In genomic region chr2:158283771-158284170, GRCm38 (mm10) we compare ENCODE assay signal across 25 mouse cellular contexts. TPM values are rescaled to one million over a fixed set of nuclear protein-coding genes. Genes with fewer than 3 reads are reported as not detected.
DNase-seq lines count a peak whose midpoint lies in the region; ATAC-seq lines count a peak whose summit lies in the region.
"Had no signal": no experiment of that assay in that cellular context is flagged by ENCODE, and none has a peak within 500 bp of the region (broad histone marks: within the 10 kb centered on the region; RNA-seq: fewer than 3 reads in every experiment).

No protein-coding gene starts in this region.

- peak; percentile 51 for DNase-seq in heart, adult 11 months
- DNase-seq in heart, postnatal 25 days (ENCODE audit: low spot score): no peak
- DNase-seq in midbrain, embryonic 11.5 days (ENCODE audit: low spot score, missing footprints): peak; percentile 62
- DNase-seq: adrenal gland, adult 8-10 months; adrenal gland, postnatal 14 days; adrenal gland, postnatal 36 days; B cell, adult 2 months; cerebellum, adult 11-12 months; cerebellum, adult 9-10 months had no signal

- H3K4me3 ChIP-seq in heart, embryonic 11.5 days (ENCODE audit: low read depth, low read length): no peak overlapping the region
- no peak overlapping the region for H3K4me3 ChIP-seq in heart, embryonic 12.5 days
- H3K4me3 ChIP-seq in midbrain, embryonic 11.5 days (ENCODE audit: low read depth, low read length): no peak overlapping the region
- no peak overlapping the region for H3K4me3 ChIP-seq in midbrain, embryonic 16.5 days (ENCODE audit: low read depth, low read length)
- H3K4me3 ChIP-seq: embryonic facial prominence, embryonic 10.5 days; embryonic facial prominence, embryonic 12.5 days; forebrain, embryonic 13.5 days; forebrain, embryonic 15.5 days had no signal

- peaks cover 3% of the 10 kb centered on the region; the same call in 1 of the 2 replicates for H3K27me3 ChIP-seq in heart, embryonic 11.5 days (ENCODE audit: control insufficient read depth, insufficient read depth, low read length)
- peaks cover 9% of the 10 kb centered on the region; the same call in 1 of the 2 replicates for H3K27me3 ChIP-seq in heart, embryonic 12.5 days (replicated peaks)
- H3K27me3 ChIP-seq in midbrain, embryonic 11.5 days (ENCODE audit: control insufficient read depth, insufficient read depth, low read length): no peaks in the 10 kb centered on the region
- no peaks in the 10 kb centered on the region for H3K27me3 ChIP-seq in midbrain, embryonic 16.5 days (ENCODE audit: control insufficient read depth, insufficient read depth, low read depth, low read length)
- H3K27me3 ChIP-seq: embryonic facial prominence, embryonic 12.5 days; forebrain, embryonic 13.5 days; forebrain, embryonic 15.5 days; Patski had no signal

- no peak overlapping the region for H3K27ac ChIP-seq in heart, embryonic 11.5 days (ENCODE audit: low read depth, low read length)
- H3K27ac ChIP-seq in heart, embryonic 12.5 days (ENCODE audit: poor library complexity, severe bottlenecking): no peak overlapping the region
- no peak overlapping the region for H3K27ac ChIP-seq in midbrain, embryonic 11.5 days (ENCODE audit: low read depth, low read length)
- no peak overlapping the region for H3K27ac ChIP-seq in midbrain, embryonic 16.5 days (ENCODE audit: low read length)
- H3K27ac ChIP-seq: embryonic facial prominence, embryonic 10.5 days; embryonic facial prominence, embryonic 12.5 days; forebrain, embryonic 13.5 days; forebrain, embryonic 15.5 days had no signal

- H3K9ac ChIP-seq in heart, embryonic 11.5 days (ENCODE audit: low read depth, low read length): no peak overlapping the region
- H3K9ac ChIP-seq in heart, embryonic 12.5 days: 0 out of 2 replicates have a peak overlapping the region, but pooled peaks have one; percentile 16
- no peak overlapping the region for H3K9ac ChIP-seq in midbrain, embryonic 11.5 days (ENCODE audit: low read length)
- no peak overlapping the region for H3K9ac ChIP-seq in midbrain, embryonic 16.5 days (ENCODE audit: low read depth, low read length)
- H3K9ac ChIP-seq: embryonic facial prominence, embryonic 12.5 days; forebrain, embryonic 13.5 days; forebrain, embryonic 15.5 days had no signal

- no peaks in the 10 kb centered on the region for H3K9me3 ChIP-seq in heart, embryonic 11.5 days (replicated peaks; ENCODE audit: control insufficient read depth, low read length)
- H3K9me3 ChIP-seq in heart, embryonic 12.5 days (replicated peaks): no peaks in the 10 kb centered on the region
- no peaks in the 10 kb centered on the region for H3K9me3 ChIP-seq in midbrain, embryonic 11.5 days (ENCODE audit: control insufficient read depth, low read length)
- H3K9me3 ChIP-seq in midbrain, embryonic 16.5 days (replicated peaks; ENCODE audit: control insufficient read depth, low read length, poor library complexity, severe bottlenecking): no peaks in the 10 kb centered on the region
- H3K9me3 ChIP-seq: embryonic facial prominence, embryonic 10.5 days; embryonic facial prominence, embryonic 12.5 days; forebrain, embryonic 13.5 days; forebrain, embryonic 15.5 days; G1E had no signal

- H3K4me2 ChIP-seq in heart, embryonic 11.5 days: no peak overlapping the region
- H3K4me2 ChIP-seq in heart, embryonic 12.5 days: no peak overlapping the region
- H3K4me2 ChIP-seq in midbrain, embryonic 11.5 days: no peak overlapping the region
- no peak overlapping the region for H3K4me2 ChIP-seq in midbrain, embryonic 16.5 days (ENCODE audit: low read length)
- H3K4me2 ChIP-seq: embryonic facial prominence, embryonic 12.5 days; forebrain, embryonic 13.5 days; forebrain, embryonic 15.5 days had no signal

- intact Hi-C loops in heart, postnatal 25 days (cut with DNase I): loop anchor here (5.0 kb wide), 1 partner anchor 59 kb away; no protein-coding TSS in a partner anchor

- 49% methylated on average over 6 of the region's 6 CpGs for WGBS in heart, embryonic 11.5 days (ENCODE audit: insufficient replicate concordance)
- WGBS in heart, embryonic 12.5 days: 51% methylated on average over 6 of the region's 6 CpGs
- 89% methylated on average over 6 of the region's 6 CpGs for WGBS in midbrain, embryonic 11.5 days
- 89% methylated on average over 6 of the region's 6 CpGs for WGBS in midbrain, embryonic 16.5 days

- H3K36me3 ChIP-seq in heart, embryonic 11.5 days (ENCODE audit: control insufficient read depth, insufficient read depth, low read length): no peaks in the 10 kb centered on the region
- no peaks in the 10 kb centered on the region for H3K36me3 ChIP-seq in heart, embryonic 12.5 days
- H3K36me3 ChIP-seq in midbrain, embryonic 11.5 days (ENCODE audit: control insufficient read depth, insufficient read depth, low read length): no peaks in the 10 kb centered on the region
- no peaks in the 10 kb centered on the region for H3K36me3 ChIP-seq in midbrain, embryonic 16.5 days (ENCODE audit: control insufficient read depth, insufficient read depth, low read length)
- H3K36me3 ChIP-seq: embryonic facial prominence, embryonic 10.5 days; embryonic facial prominence, embryonic 12.5 days; forebrain, embryonic 15.5 days; G1E had no signal

- no peak for ATAC-seq in heart, embryonic 11.5 days (replicated peaks; ENCODE audit: insufficient number of reproducible peaks, low FRiP score, low TSS enrichment)
- no peak for ATAC-seq in heart, embryonic 12.5 days (ENCODE audit: insufficient number of reproducible peaks, low FRiP score)
- no peak for ATAC-seq in midbrain, embryonic 11.5 days (ENCODE audit: low FRiP score)
- ATAC-seq in midbrain, embryonic 16.5 days: no peak
- ATAC-seq: activated CD4-positive, CD25-positive, alpha-beta regulatory T cell, adult 4 months; forebrain, embryonic 15.5 days; Patski had no signal

- peaks cover 13% of the 10 kb centered on the region for H3K4me1 ChIP-seq in heart, embryonic 11.5 days (ENCODE audit: control insufficient read depth, insufficient read depth, low read length)
- peaks cover 12% of the 10 kb centered on the region for H3K4me1 ChIP-seq in heart, embryonic 12.5 days (replicated peaks)
- H3K4me1 ChIP-seq in midbrain, embryonic 11.5 days (ENCODE audit: control insufficient read depth, insufficient read depth, low read length): no peaks in the 10 kb centered on the region
- no peaks in the 10 kb centered on the region for H3K4me1 ChIP-seq in midbrain, embryonic 16.5 days (ENCODE audit: control insufficient read depth, insufficient read depth, low read length)
- H3K4me1 ChIP-seq: forebrain, embryonic 13.5 days; forebrain, embryonic 15.5 days had no signal

RNA-seq across cellular contexts. Expression of gene Lbp, which starts 22.5 kb away (rescaled TPM):
- polyA plus RNA-seq in heart, embryonic 11.5 days (2014; fragmentation: Nextera tagmentation; extraction: Ambion mirVana): 9.2 and 10.1 TPM in 2 replicates
- polyA plus RNA-seq in heart, embryonic 12.5 days (2016; fragmentation: Nextera tagmentation; extraction: Ambion mirVana): 12.3 and 13.3 TPM in 2 replicates
- total RNA-seq in heart, postnatal 25 days (2021): 1 to 10 TPM; 5.4 to 6.4 TPM
- polyA plus RNA-seq in midbrain, embryonic 11.5 days (2014; fragmentation: Nextera tagmentation; extraction: Ambion mirVana): 2.3 and 2.8 TPM in 2 replicates
- 2.6 and 4.3 TPM in 2 replicates for polyA plus RNA-seq in midbrain, embryonic 16.5 days (2015; fragmentation: Nextera tagmentation; extraction: Ambion mirVana)
- total RNA-seq: G1E had no signal
- polyA plus RNA-seq: G1E had no signal

RNA-seq across cellular contexts. Expression of gene Bpi, which starts 25.9 kb away (rescaled TPM):
- not detected in 2 replicates for polyA plus RNA-seq in heart, embryonic 11.5 days (2014; fragmentation: Nextera tagmentation; extraction: Ambion mirVana)
- polyA plus RNA-seq in heart, embryonic 12.5 days (2016; fragmentation: Nextera tagmentation; extraction: Ambion mirVana): not detected in 2 replicates
- total RNA-seq in heart, postnatal 25 days (2021): not detected
- polyA plus RNA-seq in midbrain, embryonic 11.5 days (2014; fragmentation: Nextera tagmentation; extraction: Ambion mirVana): not detected in 2 replicates
- not detected in 2 replicates for polyA plus RNA-seq in midbrain, embryonic 16.5 days (2015; fragmentation: Nextera tagmentation; extraction: Ambion mirVana)
- total RNA-seq: adrenal gland, adult 18-20 months; adrenal gland, adult 8-10 months; adrenal gland, postnatal 14 days; adrenal gland, postnatal 36 days; G1E had no signal
- polyA plus RNA-seq: activated CD4-positive, CD25-positive, alpha-beta regulatory T cell, adult 4 months; CD4-positive, CD25-positive, alpha-beta regulatory T cell, adult 4 months; cerebellum, adult 2 months; cortical plate, adult 2 months; embryonic facial prominence, embryonic 10.5 days; embryonic facial prominence, embryonic 12.5 days; embryonic facial prominence, embryonic 14.5 days; forebrain, embryonic 11.5 days; forebrain, embryonic 13.5 days; forebrain, embryonic 15.5 days; G1E had no signal

RNA-seq across cellular contexts. Expression of gene D630003M21Rik, which starts 54.7 kb away (rescaled TPM):
- 0.37 and 0.57 TPM in 2 replicates for polyA plus RNA-seq in heart, embryonic 11.5 days (2014; fragmentation: Nextera tagmentation; extraction: Ambion mirVana)
- polyA plus RNA-seq in heart, embryonic 12.5 days (2016; fragmentation: Nextera tagmentation; extraction: Ambion mirVana): 1.1 and 1.5 TPM in 2 replicates
- total RNA-seq in heart, postnatal 25 days (2021): 1 to 10 TPM; 6.3 to 8.0 TPM
- polyA plus RNA-seq in midbrain, embryonic 11.5 days (2014; fragmentation: Nextera tagmentation; extraction: Ambion mirVana): 0.92 and 0.94 TPM in 2 replicates
- 1.7 and 1.8 TPM in 2 replicates for polyA plus RNA-seq in midbrain, embryonic 16.5 days (2015; fragmentation: Nextera tagmentation; extraction: Ambion mirVana)
- polyA plus RNA-seq: activated CD4-positive, CD25-positive, alpha-beta regulatory T cell, adult 4 months; CD4-positive, CD25-positive, alpha-beta regulatory T cell, adult 4 months; G1E had no signal
